Mouse (Mus musculus) regulatory T cell (primary cell): ENCODE data around the gene Olfr437.
"Not testable (repeated sequence)": the region's sequence is repeated elsewhere in the genome, so short reads cannot be mapped to it uniquely, and the experiment has no call there.

Experiments used
- in situ Hi-C: fragments of 300-600 bp; cut with MboI, MseI; formaldehyde crosslinking; loops from one replicate; pipeline ENCODE4 v1.15.1; 2025; ENCODE audit warnings: high pct_unique_total_duplicates

Olfr437 gene

GRCm38 (mm10) chr6:43162982-43163381, at the start of gene Olfr437:
Gene Olfr437 (plus strand): TSS chr6:43163282.
- in situ Hi-C loops: no loop called here

- in situ Hi-C loops: not testable (repeated sequence)
These were observed 16.8 kb upstream of the Olfr437 start, which contains the start of gene Olfr237-ps1 for GRCm38 (mm10) chr6:43146267-43146666. Gene Olfr237-ps1 (plus strand): TSS chr6:43146567.

GRCm38 (mm10) chr6:43159502-43159901, 3.6 kb upstream of the Olfr437 start:
- in situ Hi-C loops: loop anchor here (10.0 kb wide), 1 partner anchor 1175 kb away; no protein-coding TSS in a partner anchor

GRCm38 (mm10) chr6:43167246-43167645, 4.2 kb downstream of the Olfr437 start:
- in situ Hi-C loops: no loop called here

GRCm38 (mm10) chr6:43171840-43172239, 8.8 kb downstream of the Olfr437 start, which contains the start of gene Olfr13:
Gene Olfr13 (plus strand): TSS chr6:43172140.
- in situ Hi-C loops: loop anchor here (10.0 kb wide), 1 partner anchor 863 kb away; no protein-coding TSS in a partner anchor

GRCm38 (mm10) chr6:43178129-43178528, 15.0 kb downstream of the Olfr437 start:
- in situ Hi-C loops: loop anchor here (10.0 kb wide), 1 partner anchor 857 kb away; no protein-coding TSS in a partner anchor

- in situ Hi-C loops: loop anchor here (10.0 kb wide), 1 partner anchor 856 kb away; no protein-coding TSS in a partner anchor
These were observed 15.8 kb downstream of the Olfr437 start for GRCm38 (mm10) chr6:43178584-43179501.

- in situ Hi-C loops: no loop called here
These were observed 27.9 kb downstream of the Olfr437 start for GRCm38 (mm10) chr6:43190986-43191385.

- in situ Hi-C loops: no loop called here
These were observed 33.7 kb downstream of the Olfr437 start, which contains the start of gene Olfr435 for GRCm38 (mm10) chr6:43196781-43197180. Gene Olfr435 (plus strand): TSS chr6:43197146.

- in situ Hi-C loops: no loop called here
These were observed 35.0 kb downstream of the Olfr437 start for GRCm38 (mm10) chr6:43198094-43198493.

GRCm38 (mm10) chr6:43202786-43203185, 39.7 kb downstream of the Olfr437 start:
- in situ Hi-C loops: no loop called here

GRCm38 (mm10) chr6:43205355-43205754, 42.3 kb downstream of the Olfr437 start:
- in situ Hi-C loops: no loop called here

GRCm38 (mm10) chr6:43212873-43213272, 49.8 kb downstream of the Olfr437 start, which contains the start of gene Olfr434:
Gene Olfr434 (plus strand): TSS chr6:43213021.
- in situ Hi-C loops: not testable (repeated sequence)
